Mouse (Mus musculus) embryonic facial prominence, embryonic 14.5 days (tissue): ENCODE measurements around the gene Relb. TPM values are rescaled to one million over a fixed set of nuclear protein-coding genes. Genes with fewer than 3 reads are reported as not detected.

ENCODE experiments used
- ATAC-seq: fragments of 200-750 bp; cut with Nextera tagmentation; 2 replicates; pipeline ENCODE4 v1.8.0; 2017; ENCODE audit warnings: low read depth, moderate number of reproducible peaks, moderate TSS enrichment
- DNase-seq: peaks from one replicate; pipeline ENCODE4 v3.0.0-alpha.2; 2015; ENCODE audit warnings: low spot score
- H3K27ac ChIP-seq: fragments of 300-500 bp; sonication (generic); replicated peaks from 2 replicates; pipeline ENCODE4 v1.5.1; 2014; ENCODE audit warnings: low read depth, mild to moderate bottlenecking, low read length, moderate library complexity
- H3K27me3 ChIP-seq: fragments of 300-500 bp; sonication (generic); replicated peaks from 2 replicates; pipeline ENCODE4 v1.6.1; 2014; ENCODE audit warnings: low read length; ENCODE audit not compliant: control insufficient read depth, insufficient read depth
- H3K36me3 ChIP-seq: fragments of 300-500 bp; sonication (generic); 2 replicates; pipeline ENCODE4 v1.6.1; 2014; ENCODE audit warnings: low read length, mixed read lengths; ENCODE audit not compliant: control insufficient read depth, insufficient read depth
- H3K4me1 ChIP-seq: fragments of 300-500 bp; sonication (generic); 2 replicates; pipeline ENCODE4 v1.6.1; 2014; ENCODE audit warnings: antibody characterized with exemption, low read length; ENCODE audit not compliant: control insufficient read depth, insufficient read depth
- H3K4me2 ChIP-seq: fragments of 300-500 bp; sonication (generic); 2 replicates; pipeline ENCODE4 v1.6.1; 2014; ENCODE audit warnings: low read depth, mild to moderate bottlenecking, low read length, moderate library complexity, mixed read lengths
- H3K4me3 ChIP-seq: fragments of 300-500 bp; sonication (generic); 2 replicates; pipeline ENCODE4 v1.5.1; 2014; ENCODE audit warnings: low read depth, mild to moderate bottlenecking, low read length
- H3K9ac ChIP-seq: fragments of 300-500 bp; sonication (generic); 2 replicates; pipeline ENCODE4 v1.6.1; 2014; ENCODE audit warnings: low read depth, mild to moderate bottlenecking, low read length, moderate library complexity, mixed read lengths
- H3K9me3 ChIP-seq: fragments of 300-500 bp; sonication (generic); 2 replicates; pipeline ENCODE4 v1.6.1; 2016; ENCODE audit warnings: low read length; ENCODE audit not compliant: control insufficient read depth
- WGBS: fragments of 180-500 bp; shearing (Covaris S2); extraction: QIAGEN DNeasy Blood & Tissue Kit; methylation state at CpG from one replicate; pipeline ENCODE4 v1.1.7; 2014; 5-methylcytosine and 5-hydroxymethylcytosine counted together
- polyA plus RNA-seq: library from polyadenylated mRNA; unstranded; fragments of >200 nt; fragmentation: Nextera tagmentation; extraction: Ambion mirVana; gene quantifications from 2 replicates; pipeline ENCODE4 v1.2.1, GENCODE M21; 2014

Relb gene
- polyA plus RNA-seq, 1 experiment from 2014 or later = 9.9 TPM

DNA sequence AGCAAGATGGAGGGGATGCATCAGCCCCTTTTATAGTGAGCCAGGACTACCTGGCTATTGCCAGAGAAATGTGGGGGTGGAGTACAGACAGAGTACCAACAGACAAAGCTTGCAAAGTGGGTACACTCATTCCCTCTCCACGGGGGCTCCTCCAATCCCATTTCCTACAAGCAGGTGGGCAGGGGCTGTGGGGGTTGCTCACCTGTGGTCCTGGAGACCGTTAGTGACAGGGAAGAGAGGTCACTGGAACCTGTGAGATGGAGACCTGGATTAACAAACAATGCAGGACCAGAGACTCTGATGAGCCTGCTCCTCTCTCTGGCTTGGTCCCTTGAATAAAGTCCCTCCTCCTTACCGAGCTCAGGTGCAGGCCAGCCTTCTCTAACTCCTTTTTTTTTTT lies 1.5 kb downstream of the Relb start:
- Histone ChIP-seq H3K9ac (0 out of 2 replicates have a peak overlapping the region, but pooled peaks have one; percentile 30), H3K4me2 (peak overlapping the region; percentile 91), H3K36me3 (peaks cover 9% of the 10 kb centered on the region), H3K4me1 (peaks cover 4% of the 10 kb centered on the region; the same call in 1 of the 2 replicates), H3K27ac (peak overlapping the region; percentile 80), H3K4me3 (peak overlapping the region; percentile 81), H3K9me3 (no peaks in the 10 kb centered on the region), H3K27me3 (no peaks in the 10 kb centered on the region)
- DNase-seq = no peak
- ATAC-seq = no peak
- WGBS = 56% methylated on average over 3 of the region's 3 CpGs

GRCm38 (mm10) chr7:19623433-19623832 lies 5.8 kb downstream of the Relb start:
- H3K36me3 ChIP-seq = no peaks in the 10 kb centered on the region
- no peak overlapping the region for H3K4me3 ChIP-seq
- H3K9ac ChIP-seq = no peak overlapping the region
- H3K9me3 ChIP-seq = no peaks in the 10 kb centered on the region
- H3K27me3 ChIP-seq = peaks cover 12% of the 10 kb centered on the region; the same call in 1 of the 2 replicates
- no peak for DNase-seq
- ATAC-seq = no peak
- H3K4me2 ChIP-seq = no peak overlapping the region
- whole genome bisulfite sequencing = 61% methylated on average over 2 of the region's 2 CpGs
- no peak overlapping the region for H3K27ac ChIP-seq
- H3K4me1 ChIP-seq = 0 out of 2 replicates have a peak, but pooled peaks cover 6% of the 10 kb centered on the region

- Histone ChIP-seq H3K27me3 (peaks cover 12% of the 10 kb centered on the region; the same call in 1 of the 2 replicates), H3K9me3 (no peaks in the 10 kb centered on the region), H3K4me1 (0 out of 2 replicates have a peak, but pooled peaks cover 6% of the 10 kb centered on the region), H3K36me3 (no peaks in the 10 kb centered on the region), H3K27ac (no peak overlapping the region), H3K4me2 (no peak overlapping the region), H3K9ac (no peak overlapping the region), H3K4me3 (no peak overlapping the region)
- no peak for ATAC-seq
- DNase-seq = no peak
- 41% methylated on average over 6 of the region's 6 CpGs for WGBS
These were observed 7.0 kb downstream of the Relb start for GRCm38 (mm10) chr7:19622241-19622640.

GRCm38 (mm10) chr7:19620811-19621210 lies 8.4 kb downstream of the Relb start:
- H3K4me3 ChIP-seq = no peak overlapping the region
- H3K4me1 ChIP-seq = 0 out of 2 replicates have a peak, but pooled peaks cover 6% of the 10 kb centered on the region
- peaks cover 2% of the 10 kb centered on the region; the same call in 1 of the 2 replicates for H3K36me3 ChIP-seq
- no peak overlapping the region for H3K27ac ChIP-seq
- peaks cover 12% of the 10 kb centered on the region; the same call in 1 of the 2 replicates for H3K27me3 ChIP-seq
- ATAC-seq (no peak), DNase-seq (no peak)
- H3K4me2 ChIP-seq = no peak overlapping the region
- no peaks in the 10 kb centered on the region for H3K9me3 ChIP-seq
- WGBS = 90% methylated on average over 7 of the region's 7 CpGs
- no peak overlapping the region for H3K9ac ChIP-seq

DNA sequence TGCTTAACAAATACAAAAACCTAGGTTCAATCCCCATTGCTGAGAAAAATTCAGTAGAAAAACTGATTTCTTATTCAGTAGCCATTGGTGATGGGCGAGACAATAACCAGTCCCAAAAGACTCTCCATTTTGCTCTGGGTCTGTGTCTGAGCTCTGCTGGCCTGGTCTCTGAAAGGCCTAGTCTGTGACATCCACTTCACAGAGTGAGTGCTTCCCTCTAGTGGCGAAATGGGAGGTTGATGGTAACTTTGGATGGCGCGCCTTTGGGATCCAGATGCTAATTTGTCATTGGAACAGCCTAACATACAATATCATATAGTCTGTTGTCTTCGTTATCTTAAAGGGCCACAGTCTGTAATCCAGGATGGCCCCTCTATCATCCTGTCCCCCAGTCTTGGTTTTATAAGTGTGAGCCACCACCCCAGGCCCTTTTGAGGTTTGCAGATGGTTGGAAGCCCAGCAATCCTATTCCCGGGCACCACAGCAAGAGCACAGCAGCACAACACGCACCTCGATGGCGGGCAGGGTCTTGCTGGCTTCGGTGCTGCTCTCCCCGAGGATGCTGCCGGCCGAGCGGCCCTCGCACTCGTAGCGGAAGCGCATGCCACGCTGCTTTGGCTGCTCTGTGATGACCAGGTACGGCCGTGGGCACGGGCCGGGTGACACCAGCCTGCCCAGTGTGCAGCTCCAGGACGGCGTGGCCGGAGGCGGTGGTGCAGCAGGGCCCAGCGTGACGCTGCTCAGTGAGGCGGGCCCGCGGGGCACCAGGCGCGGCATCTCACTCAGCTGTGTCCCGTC lies 10.0 kb downstream of the Relb start:
- Histone ChIP-seq H3K27ac (no peak overlapping the region), H3K9me3 (no peaks in the 10 kb centered on the region), H3K36me3 (peaks cover 8% of the 10 kb centered on the region; the same call in 1 of the 2 replicates), H3K4me2 (peak overlapping the region; percentile 56), H3K4me1 (0 out of 2 replicates have a peak, but pooled peaks cover 6% of the 10 kb centered on the region), H3K27me3 (peaks cover 12% of the 10 kb centered on the region; the same call in 1 of the 2 replicates), H3K9ac (peak overlapping the region; percentile 67), H3K4me3 (peak overlapping the region; percentile 39)
- WGBS = 11% methylated on average over 35 of the region's 35 CpGs
- ATAC-seq (peak; percentile 84), DNase-seq (peak; percentile 89)

- DNase-seq (no peak), ATAC-seq (no peak)
- WGBS = 87% methylated on average over 12 of the region's 12 CpGs
- no peak overlapping the region for H3K9ac ChIP-seq
- H3K4me3 ChIP-seq = no peak overlapping the region
- H3K27ac ChIP-seq = no peak overlapping the region
- H3K4me1 ChIP-seq = 0 out of 2 replicates have a peak, but pooled peaks cover 6% of the 10 kb centered on the region
- H3K9me3 ChIP-seq = no peaks in the 10 kb centered on the region
- H3K36me3 ChIP-seq = peaks cover 26% of the 10 kb centered on the region
- H3K4me2 ChIP-seq = no peak overlapping the region
- H3K27me3 ChIP-seq = peaks cover 9% of the 10 kb centered on the region; the same call in 1 of the 2 replicates
These were observed 14.1 kb downstream of the Relb start for GRCm38 (mm10) chr7:19615036-19615577.

GRCm38 (mm10) chr7:19610969-19611368 lies 18.3 kb downstream of the Relb start:
- Histone ChIP-seq H3K4me3 (no peak overlapping the region), H3K9me3 (no peaks in the 10 kb centered on the region), H3K4me1 (no peaks in the 10 kb centered on the region), H3K9ac (no peak overlapping the region), H3K36me3 (peaks cover 27% of the 10 kb centered on the region), H3K27me3 (no peaks in the 10 kb centered on the region), H3K27ac (no peak overlapping the region), H3K4me2 (no peak overlapping the region)
- DNase-seq (no peak), ATAC-seq (no peak)
- WGBS = 72% methylated on average over 5 of the region's 5 CpGs

DNA sequence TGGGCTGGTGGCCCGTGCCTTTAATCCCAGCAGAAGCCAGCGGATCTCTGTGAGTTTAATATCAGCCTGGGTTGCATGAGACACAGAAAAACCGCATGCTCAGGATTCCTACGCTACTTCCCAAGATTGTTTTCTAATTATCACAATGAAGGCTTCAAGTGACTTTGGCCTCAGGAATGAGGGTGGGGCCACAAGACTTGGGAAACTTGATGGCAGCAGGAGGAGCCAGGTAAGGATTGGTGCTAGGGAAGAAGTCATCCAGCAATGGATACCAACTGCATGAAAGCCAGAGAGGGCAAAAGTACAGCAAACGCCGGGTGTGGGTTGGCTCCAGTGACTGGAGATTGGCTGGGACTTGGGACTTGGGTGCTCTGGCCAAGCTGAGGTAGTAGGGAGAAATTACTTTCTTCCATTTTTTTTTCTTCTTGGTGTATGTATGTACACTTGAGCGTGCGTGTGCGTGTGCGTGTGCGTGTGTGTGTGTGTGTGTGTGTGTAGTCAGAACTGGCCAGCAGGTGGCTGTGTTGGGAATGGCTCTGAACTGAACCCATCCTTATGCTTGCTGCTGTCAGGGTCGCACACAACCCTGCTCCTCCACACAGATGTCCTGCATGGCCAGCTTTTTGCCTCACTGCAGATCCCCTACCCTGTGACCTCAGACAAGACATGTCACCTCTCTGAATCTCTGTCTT lies 19.5 kb downstream of the Relb start:
- DNase-seq (no peak), ATAC-seq (no peak)
- H3K9ac ChIP-seq = no peak overlapping the region
- peaks cover 19% of the 10 kb centered on the region; the same call in 1 of the 2 replicates for H3K36me3 ChIP-seq
- WGBS = 90% methylated on average over 10 of the region's 12 CpGs
- H3K4me1 ChIP-seq = no peaks in the 10 kb centered on the region
- no peak overlapping the region for H3K4me2 ChIP-seq
- no peak overlapping the region for H3K27ac ChIP-seq
- H3K4me3 ChIP-seq = no peak overlapping the region
- H3K9me3 ChIP-seq = no peaks in the 10 kb centered on the region
- no peaks in the 10 kb centered on the region for H3K27me3 ChIP-seq
